Mouse (Mus musculus) Patski (cell line): ENCODE data around the gene Taf5. TPM values are rescaled to one million over a fixed set of nuclear protein-coding genes. Genes with fewer than 3 reads are reported as not detected.

Source experiments
- ATAC-seq: fragments of 100-300 bp; one replicate; pipeline ENCODE4 v1.8.0; 2021
- CTCF ChIA-PET: fragments of 350-600 bp; sonication (Branson Sonifier 250); formaldehyde crosslinking; loops from one replicate; lab custom pipeline; 2022; ENCODE audit warnings: inconsistent platforms; lab: Charles Lee
- POLR2A ChIA-PET: fragments of 350-600 bp; sonication (Branson Sonifier 250); formaldehyde crosslinking; loops from one replicate; lab custom pipeline; 2022; ENCODE audit warnings: antibody characterized with exemption, inconsistent platforms; lab: Charles Lee
- DNase-seq: peaks from one replicate; pipeline ENCODE4 v3.0.0-alpha.2; 2011; ENCODE audit warnings: low read depth, low spot score
- H3K27me3 ChIP-seq: fragments of 371-371 bp; one replicate; pipeline ENCODE4 v1.5.1; 2021
- CTCF ChIP-seq: fragments of 100-300 bp; IDR thresholded peaks from one replicate; pipeline ENCODE4 v1.5.1; 2021
- in situ Hi-C: fragments of 300-500 bp; cut with MboI; formaldehyde crosslinking; loops from 3 replicates; pipeline ENCODE4 v1.11.1; 2018; ENCODE audit warnings: low pct_unique_long_range_greater_than_20kb, mixed read lengths
- polyA plus RNA-seq: library from polyadenylated mRNA; unstranded; gene quantifications from one replicate; pipeline ENCODE4 v1.2.3, GENCODE M21; 2021

Gene Taf5
- polyA plus RNA-seq, 1 experiment from 2014 or later: 4.1 TPM

DNA sequence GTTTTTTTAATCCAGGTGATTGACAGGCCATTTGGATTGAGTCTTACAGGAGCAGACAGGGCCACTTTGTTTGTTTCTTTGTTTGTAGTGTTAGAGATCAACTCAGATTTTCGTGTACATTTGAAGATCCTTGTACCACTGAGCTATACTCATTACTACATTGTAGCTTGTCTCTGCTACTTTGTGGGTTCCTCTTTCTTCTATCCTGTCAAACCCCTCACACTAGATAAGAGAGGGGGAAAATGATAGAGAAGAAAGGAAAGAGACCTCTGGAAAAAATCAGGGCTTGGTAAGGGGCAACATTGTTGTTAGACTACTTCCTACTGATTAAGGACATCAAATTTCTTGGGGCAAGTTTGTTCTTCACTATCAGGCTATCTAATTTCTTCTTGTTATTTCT lies 9.9 kb upstream of the Taf5 start:
- TF ChIP-seq CTCF: no peak
- CTCF ChIA-PET: no interaction called here
- DNase-seq (no peak), ATAC-seq (no peak)
- POLR2A ChIA-PET: interaction anchor here (0.8 kb wide), 1 partner anchor 10 kb away, joined by 3 read pairs; the partner anchor contains the start of gene Taf5
- in situ Hi-C loops: no loop called here
- peaks cover 6% of the 10 kb centered on the region for H3K27me3 ChIP-seq

DNA sequence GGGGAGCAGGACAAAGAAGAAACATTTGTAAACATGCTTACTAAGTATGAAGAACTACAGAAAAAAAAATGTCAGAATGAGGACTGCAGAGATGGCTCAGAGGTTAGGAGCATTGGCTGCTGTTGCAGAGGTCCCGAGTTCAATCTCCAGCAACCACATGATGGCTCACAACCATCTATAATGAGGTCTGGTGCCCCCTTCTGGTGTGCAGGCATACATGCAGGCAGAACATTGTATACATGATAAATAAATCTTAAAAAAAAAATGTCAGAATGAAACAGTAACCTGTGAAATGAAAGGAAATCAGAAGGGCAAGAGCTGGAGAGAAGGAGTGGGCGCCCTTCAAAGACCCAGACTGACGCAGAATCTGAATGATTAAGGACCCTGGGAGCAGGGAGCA lies 1.7 kb upstream of the Taf5 start:
- peak; percentile 54 for TF ChIP-seq CTCF
- in situ Hi-C loops: no loop called here
- H3K27me3 ChIP-seq: no peaks in the 10 kb centered on the region
- ATAC-seq (no peak), DNase-seq (no peak)
- CTCF ChIA-PET: interaction anchor here (1.0 kb wide), 1 partner anchor 11 kb away, joined by 3 read pairs; no protein-coding TSS in a partner anchor
- POLR2A ChIA-PET: interaction anchor here (0.6 to 1.4 kb wide), 3 partner anchors 9 to 757 kb away, joined by 3 to 4 read pairs (median 4); no protein-coding TSS in a partner anchor

DNA sequence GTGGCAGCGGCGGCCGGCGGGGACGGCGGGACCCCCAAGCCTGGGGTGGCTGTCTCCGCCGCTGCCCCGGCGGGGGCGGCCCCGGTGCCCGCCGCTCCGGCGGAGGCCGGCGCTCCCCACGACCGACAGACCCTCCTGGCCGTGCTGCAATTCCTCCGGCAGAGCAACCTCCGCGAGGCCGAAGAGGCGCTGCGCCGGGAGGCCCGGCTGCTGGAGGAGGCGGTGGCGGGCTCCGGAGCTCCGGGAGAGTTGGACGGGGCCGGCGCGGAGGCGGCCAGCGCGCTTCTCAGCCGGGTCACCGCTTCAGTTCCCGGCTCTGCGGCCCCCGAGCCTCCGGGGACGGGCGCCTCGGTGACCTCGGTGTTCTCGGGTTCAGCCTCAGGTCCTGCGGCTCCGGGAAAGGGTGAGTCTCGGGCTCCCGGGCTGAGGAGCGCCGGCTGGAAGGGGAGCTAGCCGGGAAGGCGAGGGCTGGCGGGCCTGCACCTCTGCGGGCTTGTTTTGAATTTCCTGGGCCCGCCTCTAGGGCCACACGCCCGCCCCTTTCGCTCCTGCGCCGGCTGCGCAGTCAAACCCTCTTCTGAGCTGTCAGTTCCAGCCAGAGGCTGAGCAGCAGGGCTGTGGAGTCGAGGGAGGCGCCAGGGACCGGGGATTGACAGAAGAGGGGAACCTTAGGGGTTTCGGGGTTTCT lies 522 bp downstream of the Taf5 start:
- CTCF ChIA-PET: no interaction called here
- ATAC-seq: peak; percentile 97
- DNase-seq: no peak
- in situ Hi-C loops: no loop called here
- no peaks in the 10 kb centered on the region for H3K27me3 ChIP-seq
- POLR2A ChIA-PET: interaction anchor here (1.0 to 2.5 kb wide), 4 partner anchors 10 to 199 kb away, joined by 3 to 9 read pairs (median 4); partner anchors contain the start of gene Pcgf6
- no peak for TF ChIP-seq CTCF

DNA sequence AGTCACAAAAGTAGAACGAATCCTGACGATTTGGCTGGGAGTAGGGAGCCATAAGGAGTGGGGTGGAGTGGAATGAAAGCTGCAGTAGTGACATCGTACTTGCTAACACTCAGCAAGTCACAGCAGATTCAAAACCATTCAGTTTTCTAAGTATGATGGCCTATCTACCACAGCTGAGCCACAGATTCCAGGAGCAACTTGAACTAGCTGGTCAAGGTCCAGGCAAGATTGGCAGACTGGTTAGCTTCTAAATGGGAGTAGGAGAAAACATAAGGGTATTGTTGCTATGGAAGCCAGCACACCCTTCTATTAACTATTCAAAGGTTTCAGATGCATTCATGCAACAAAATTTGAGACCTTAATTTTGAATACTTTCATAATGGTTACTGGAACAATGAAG lies 20.7 kb downstream of the Taf5 start:
- H3K27me3 ChIP-seq: no peaks in the 10 kb centered on the region

DNA sequence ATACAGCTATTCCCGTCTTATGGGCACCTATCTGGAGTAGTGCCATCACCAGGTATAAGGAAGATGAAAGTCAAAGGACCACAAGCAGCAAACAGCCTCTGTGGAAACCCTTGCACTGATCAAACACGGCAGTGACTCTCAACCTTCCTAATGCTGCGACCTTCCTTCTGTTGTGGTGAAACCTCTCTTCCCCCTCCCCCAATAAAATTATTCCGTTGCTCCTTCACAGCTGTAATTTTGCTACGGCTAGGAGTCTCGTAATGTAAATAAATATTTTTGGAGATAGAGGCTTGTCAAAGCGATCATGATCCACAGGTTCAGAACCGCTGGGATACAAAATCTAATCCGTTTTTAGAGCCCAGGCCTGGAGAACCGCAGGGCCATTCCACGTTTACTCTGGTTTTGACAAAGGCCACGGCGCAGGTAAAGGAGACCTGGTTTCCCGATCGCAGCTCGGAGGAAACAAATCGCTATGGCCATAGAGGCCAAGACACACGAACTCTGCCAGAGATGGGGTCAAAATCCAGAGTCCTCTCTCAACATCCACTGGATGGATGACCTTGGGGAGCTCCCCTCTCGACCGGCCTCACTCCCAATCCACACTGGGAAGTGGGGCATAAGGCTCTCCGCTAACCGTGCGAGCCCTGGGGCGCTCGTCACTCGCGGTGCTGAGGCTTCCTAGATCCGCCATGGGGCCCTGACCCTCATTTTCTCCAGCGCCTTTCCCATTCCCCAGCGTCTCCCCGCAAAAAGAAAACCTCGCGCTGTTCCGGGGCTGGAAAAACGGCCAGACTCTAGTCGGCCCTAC lies 22.4 kb downstream of the Taf5 start:
- in situ Hi-C loops: no loop called here
- DNase-seq: no peak
- CTCF ChIA-PET: interaction anchor here (1.0 to 1.7 kb wide), 4 partner anchors 10 to 25 kb away, joined by 3 to 7 read pairs (median 6); no protein-coding TSS in a partner anchor
- no peak for TF ChIP-seq CTCF
- no peaks in the 10 kb centered on the region for H3K27me3 ChIP-seq
- peak; percentile 51 for ATAC-seq
- POLR2A ChIA-PET: interaction anchor here (0.9 to 2.1 kb wide), 4 partner anchors 10 to 22 kb away, joined by 3 to 9 read pairs (median 4); partner anchors contain the start of gene Taf5

More for the DNA sequence above, 20.7 kb downstream of the Taf5 start:
- ATAC-seq: no peak
- CTCF ChIA-PET: interaction anchor here (1.7 kb wide), 1 partner anchor 8 kb away, joined by 7 read pairs; no protein-coding TSS in a partner anchor
- TF ChIP-seq CTCF: no peak
- POLR2A ChIA-PET: interaction anchor here (0.9 kb wide), 1 partner anchor 17 kb away, joined by 4 read pairs; no protein-coding TSS in a partner anchor
- no peak for DNase-seq
- in situ Hi-C loops: no loop called here

DNA sequence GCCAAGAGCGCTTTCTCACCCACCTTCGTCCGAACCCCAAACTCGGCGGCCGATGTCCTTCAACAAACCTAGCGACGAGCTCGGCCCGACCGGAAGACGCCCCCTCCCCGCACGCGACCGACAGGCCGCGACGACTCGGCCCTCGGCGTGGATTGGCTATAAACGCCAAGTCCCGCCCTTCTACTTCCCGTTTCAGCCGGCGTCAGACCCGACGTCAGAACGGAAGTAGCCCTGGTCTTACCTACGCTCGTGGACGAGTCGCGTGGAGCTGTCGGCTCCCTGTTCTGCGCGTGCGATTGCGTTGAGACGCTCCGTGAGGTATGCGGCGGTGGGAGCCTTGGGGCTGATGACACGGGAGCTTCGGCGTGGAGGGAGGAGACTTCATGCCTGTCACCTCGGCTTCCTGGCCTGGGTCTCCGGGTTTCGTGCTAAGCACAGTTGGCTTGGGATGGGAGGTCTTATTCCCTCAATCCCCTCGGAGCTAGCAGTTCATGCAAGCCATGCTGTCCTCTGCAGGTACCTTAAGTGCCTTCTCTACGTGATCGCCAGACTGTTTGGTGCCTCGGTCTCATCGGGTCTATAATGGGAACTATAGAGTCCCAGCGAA lies 23.1 kb downstream of the Taf5 start, which contains the start of the genes Usmg5 and Pdcd11:
TSS of gene Usmg5 (minus strand) at position 98 of the 607 bp plus-strand sequence.
TSS of gene Pdcd11 (plus strand) at position 219 of the 607 bp plus-strand sequence.
- H3K27me3 ChIP-seq: no peaks in the 10 kb centered on the region
- in situ Hi-C loops: no loop called here
- no peak for TF ChIP-seq CTCF
- ChIA-PET POLR2A (interaction anchor here (0.9 to 2.1 kb wide), 4 partner anchors 10 to 23 kb away, joined by 3 to 9 read pairs (median 4); partner anchors contain the start of gene Taf5), CTCF (interaction anchor here (1.0 to 1.6 kb wide), 3 partner anchors 9 to 24 kb away, joined by 3 to 6 read pairs (median 5); no protein-coding TSS in a partner anchor)
- DNase-seq: peak; percentile 64
- ATAC-seq: peak; percentile 96

DNA sequence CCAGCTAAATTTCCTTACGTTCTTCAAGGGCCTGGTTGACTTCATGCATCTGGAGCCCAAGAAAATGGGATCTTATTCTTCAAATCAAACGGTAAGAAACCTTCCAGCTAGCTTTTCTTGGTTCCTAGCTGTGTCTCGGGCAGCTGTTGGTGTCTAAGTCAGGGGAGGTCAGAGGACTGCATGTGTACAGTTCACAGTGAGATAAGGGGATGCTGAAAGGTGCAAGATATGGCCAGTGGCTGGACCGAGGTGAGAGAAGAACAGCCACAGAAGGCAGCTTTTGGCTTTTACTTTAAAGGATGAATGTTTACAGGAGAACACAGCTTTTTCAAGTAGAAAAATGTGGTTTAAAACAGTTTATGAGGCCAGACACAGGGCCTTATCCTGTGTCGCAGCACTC lies 33.5 kb downstream of the Taf5 start:
- POLR2A ChIA-PET: interaction anchor here (0.9 to 1.5 kb wide), 2 partner anchors 10 to 25 kb away, joined by 3 to 4 read pairs; partner anchors contain the start of genes Pdcd11 and Usmg5
- DNase-seq (no peak), ATAC-seq (no peak)
- H3K27me3 ChIP-seq: no peaks in the 10 kb centered on the region
- CTCF ChIA-PET: interaction anchor here (1.9 kb wide), 1 partner anchor 10 kb away, joined by 6 read pairs; the partner anchor contains the start of genes Pdcd11 and Usmg5
- TF ChIP-seq CTCF: no peak
- in situ Hi-C loops: no loop called here

DNA sequence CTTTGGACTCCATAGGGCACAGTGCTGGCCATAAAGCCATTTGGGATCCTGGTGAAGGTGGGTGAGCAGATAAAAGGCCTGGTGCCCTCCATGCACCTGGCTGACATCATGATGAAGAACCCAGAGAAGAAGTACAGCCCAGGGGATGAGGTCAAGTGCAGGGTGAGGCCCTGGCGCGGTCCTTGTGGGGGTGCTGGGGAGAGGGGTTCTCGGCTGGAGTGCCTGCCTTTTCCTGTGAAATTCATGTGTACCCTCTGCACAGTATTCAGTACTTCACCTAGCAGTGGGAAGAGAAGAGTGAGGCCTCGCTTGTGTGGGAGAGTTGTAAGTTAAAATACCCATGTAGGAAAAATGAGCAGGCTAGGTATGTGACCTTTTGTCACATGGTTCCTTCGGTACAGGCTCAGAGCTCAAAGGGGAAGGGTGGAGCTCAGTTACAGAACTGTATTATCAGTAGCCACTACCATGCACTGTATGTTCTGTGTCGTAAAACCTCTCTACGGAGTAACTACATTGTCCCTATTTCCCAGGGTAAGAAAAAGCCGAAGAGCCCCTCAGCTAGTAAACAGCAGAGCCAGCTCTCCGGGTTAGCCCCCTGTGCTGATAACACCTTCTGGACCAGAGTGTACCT lies 37.2 kb downstream of the Taf5 start:
- no peaks in the 10 kb centered on the region for H3K27me3 ChIP-seq
- ChIA-PET CTCF (interaction anchor here (2.1 kb wide), 1 partner anchor 16 kb away, joined by 7 read pairs; no protein-coding TSS in a partner anchor), POLR2A (interaction anchor here (1.4 kb wide), 1 partner anchor 14 kb away, joined by 3 read pairs; the partner anchor contains the start of genes Pdcd11 and Usmg5)
- TF ChIP-seq CTCF: no peak
- in situ Hi-C loops: no loop called here
- ATAC-seq (no peak), DNase-seq (no peak)

DNA sequence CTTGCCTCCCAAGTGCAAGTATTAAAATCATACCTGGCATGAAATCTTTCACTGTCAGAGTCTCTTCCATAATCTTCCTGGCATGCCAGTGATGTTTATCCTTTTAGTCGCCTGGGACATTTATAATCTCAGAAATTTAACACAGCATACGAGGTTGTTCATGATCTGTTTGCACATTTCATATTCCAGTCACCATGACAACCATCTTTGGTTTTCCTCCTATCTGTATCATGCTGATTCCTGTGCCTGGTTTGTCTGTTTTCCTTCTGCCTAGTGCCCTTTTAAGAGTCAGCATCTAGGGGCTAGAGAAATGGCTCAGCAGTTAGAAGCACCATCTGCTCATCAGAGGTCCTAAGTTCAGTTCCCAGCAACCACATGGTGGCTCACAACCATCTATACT lies 51.1 kb downstream of the Taf5 start:
- DNase-seq (no peak), ATAC-seq (no peak)
- in situ Hi-C loops: no loop called here
- H3K27me3 ChIP-seq: no peaks in the 10 kb centered on the region
- ChIA-PET CTCF (interaction anchor here (3.1 kb wide), 1 partner anchor 50 kb away, joined by 13 read pairs; no protein-coding TSS in a partner anchor), POLR2A (no interaction called here)
- TF ChIP-seq CTCF: no peak
